Mouse (Mus musculus): ENCODE results near the gene Sectm1a.
"Not testable (repeated sequence)": the region's sequence is repeated elsewhere in the genome, so short reads cannot be mapped to it uniquely, and the experiment has no call there.

Gene Sectm1a

DNA sequence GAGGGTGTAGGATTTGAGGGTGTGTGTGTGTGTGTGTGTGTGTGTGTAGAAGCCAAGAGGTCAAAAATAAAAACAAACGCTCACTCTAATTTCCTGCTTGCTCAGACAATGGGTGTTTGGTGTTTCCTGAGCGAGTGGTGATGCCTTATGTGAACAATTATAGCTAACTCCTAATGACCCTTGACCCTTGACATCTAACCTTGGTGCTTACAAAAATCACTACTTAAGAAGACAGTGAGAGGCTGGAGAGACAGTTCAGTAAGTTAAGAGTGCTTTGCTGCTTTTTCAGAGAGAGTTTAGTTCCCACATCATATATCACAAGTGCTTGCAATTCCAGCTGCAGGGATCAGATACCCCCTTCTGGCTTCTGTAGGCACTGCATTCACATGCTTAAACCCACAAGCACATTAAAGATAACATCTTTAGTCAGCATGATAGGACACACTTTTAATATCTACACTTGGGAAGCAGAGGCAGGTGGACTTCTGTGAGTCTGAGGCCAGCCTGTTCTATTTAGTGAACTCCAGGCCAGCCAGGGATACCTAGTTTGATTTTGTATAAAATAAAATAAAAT is 33.1 kb downstream of the Sectm1a start:
- DNase-seq (ENCODE audit: low read depth in 2 of 2, low spot score in 2 of 2): no peak

DNA sequence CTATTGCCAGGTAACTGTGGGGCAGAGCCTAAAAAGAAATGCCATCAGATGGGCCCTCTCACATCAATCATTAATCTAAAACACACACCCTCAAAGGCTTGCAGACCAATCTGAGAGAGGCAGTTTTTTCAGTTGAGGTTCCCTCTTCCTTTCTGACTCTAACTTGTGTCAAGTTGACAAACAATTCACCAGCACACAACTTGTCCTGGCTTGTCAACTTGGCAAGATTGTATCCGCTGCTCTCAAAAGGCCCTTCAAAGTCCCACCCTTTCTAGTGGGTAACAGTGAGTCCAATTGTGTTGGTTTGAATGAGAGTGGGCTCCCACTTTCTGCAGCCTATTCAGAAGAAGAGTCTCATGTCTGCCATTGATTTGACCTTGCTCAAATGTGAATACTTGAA is 35.7 kb downstream of the Sectm1a start:
- DNase-seq (ENCODE audit: low read depth in 2 of 2, low spot score in 2 of 2): no peak

DNA sequence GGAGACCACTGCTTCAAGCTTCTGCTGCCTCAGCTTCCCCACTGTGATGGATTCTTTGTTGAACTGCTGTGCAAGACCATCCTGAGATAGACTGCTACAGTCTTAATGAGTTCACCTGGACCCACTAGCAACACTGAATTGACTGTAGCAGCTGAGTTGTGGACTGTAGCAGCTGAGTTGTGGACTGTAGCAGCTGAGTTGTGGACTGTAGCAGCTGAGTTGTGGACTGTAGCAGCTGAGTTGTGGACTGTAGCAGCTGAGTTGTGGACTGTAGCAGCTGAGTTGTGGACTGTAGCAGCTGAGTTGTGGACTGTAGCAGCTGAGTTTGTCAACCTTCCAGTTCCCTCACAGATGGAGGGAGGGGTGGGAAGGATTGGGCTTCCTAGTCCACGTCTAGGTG is 38.0 kb downstream of the Sectm1a start:
- DNase-seq (ENCODE audit: low read depth in 2 of 2, low spot score in 2 of 2): not testable (repeated sequence)

DNA sequence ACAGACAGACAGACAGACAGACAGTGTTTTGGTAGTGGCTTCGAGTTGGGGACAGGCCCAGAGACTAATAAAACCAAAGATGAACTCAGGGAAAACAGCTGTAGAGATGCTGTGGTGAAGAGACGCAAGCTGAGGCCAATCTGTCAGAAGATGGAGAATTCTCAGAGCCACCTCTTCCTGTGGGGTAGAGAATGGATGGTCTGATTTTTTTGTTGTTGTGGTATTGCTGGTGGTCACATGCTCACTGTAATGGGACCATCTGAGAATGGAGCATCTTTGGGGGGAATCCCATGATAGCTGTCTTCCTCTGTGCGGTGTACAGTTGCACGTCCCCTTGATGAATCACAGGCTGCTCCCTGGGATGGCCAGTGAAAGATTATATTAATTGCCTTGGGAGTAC is 38.5 kb downstream of the Sectm1a start:
- no peak for DNase-seq (ENCODE audit: low read depth in 2 of 2, low spot score in 2 of 2)

DNA sequence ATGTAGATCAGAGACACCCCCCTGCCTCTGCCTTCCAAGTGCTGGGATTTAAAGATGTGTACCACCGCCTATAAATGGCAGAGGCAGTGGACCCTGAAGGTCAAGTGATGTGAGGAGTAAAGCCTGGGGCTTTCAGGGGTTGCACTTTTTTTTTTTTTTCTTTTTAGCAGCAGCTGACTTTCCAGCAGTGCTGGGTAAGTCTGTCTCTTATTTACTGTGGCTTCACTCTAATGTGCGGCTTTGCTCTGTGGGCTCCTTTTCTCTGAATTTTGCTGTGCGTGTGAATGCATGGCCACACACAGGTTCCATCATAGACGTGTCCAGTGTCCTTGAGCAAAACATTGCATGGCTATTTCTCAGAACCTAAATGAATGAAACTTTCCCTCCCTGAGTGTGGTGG is 39.4 kb downstream of the Sectm1a start:
- no peak for DNase-seq (ENCODE audit: low read depth in 2 of 2, low spot score in 2 of 2)

DNA sequence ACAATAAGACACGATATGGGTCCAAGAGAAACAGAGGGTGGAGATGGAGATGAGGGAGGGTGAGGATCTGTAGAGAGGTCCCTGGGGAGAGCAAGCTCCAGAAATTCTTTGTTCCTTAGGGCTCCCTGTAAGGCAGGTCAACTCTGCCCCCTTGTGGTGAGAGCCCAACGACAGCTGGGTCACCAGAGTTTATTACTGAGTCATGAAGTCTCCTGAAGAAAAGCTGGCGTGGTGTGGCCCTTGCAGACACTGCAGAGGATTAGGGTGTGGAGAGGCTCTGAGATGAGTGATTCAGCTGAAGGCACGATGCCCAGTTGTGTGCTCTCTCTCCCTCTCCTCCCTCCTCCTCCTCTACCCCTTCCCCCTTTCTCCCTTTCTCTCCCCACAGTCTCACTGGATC is 39.8 kb downstream of the Sectm1a start:
- DNase-seq (ENCODE audit: low read depth in 2 of 2, low spot score in 2 of 2): peak; percentile 79 to 88

DNA sequence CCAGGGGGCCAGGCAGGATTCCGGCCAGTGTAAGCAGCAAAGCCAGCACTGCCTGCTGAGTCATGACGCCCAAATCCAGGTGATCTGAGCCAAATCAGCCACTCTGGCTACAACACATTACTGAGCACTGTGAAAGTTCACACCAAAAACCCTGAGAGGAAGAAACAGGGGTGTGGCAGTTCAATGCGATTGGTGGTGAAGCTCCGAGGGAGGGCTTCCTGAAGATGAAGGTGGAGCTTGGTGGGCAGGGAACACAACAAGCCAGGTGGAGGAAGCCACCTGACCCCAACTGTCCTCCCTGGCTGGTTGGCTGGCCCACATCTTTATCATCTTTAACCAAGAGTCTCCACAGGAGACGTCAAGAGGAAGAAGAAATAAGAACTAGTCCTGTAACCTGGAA is 41.7 kb downstream of the Sectm1a start, which contains the start of gene Cd7:
TSS of gene Cd7 (minus strand) at position 117 of the 400 bp plus-strand sequence.
- peak; percentile 49 to 58 for DNase-seq (ENCODE audit: low read depth in 2 of 2, low spot score in 2 of 2)

DNA sequence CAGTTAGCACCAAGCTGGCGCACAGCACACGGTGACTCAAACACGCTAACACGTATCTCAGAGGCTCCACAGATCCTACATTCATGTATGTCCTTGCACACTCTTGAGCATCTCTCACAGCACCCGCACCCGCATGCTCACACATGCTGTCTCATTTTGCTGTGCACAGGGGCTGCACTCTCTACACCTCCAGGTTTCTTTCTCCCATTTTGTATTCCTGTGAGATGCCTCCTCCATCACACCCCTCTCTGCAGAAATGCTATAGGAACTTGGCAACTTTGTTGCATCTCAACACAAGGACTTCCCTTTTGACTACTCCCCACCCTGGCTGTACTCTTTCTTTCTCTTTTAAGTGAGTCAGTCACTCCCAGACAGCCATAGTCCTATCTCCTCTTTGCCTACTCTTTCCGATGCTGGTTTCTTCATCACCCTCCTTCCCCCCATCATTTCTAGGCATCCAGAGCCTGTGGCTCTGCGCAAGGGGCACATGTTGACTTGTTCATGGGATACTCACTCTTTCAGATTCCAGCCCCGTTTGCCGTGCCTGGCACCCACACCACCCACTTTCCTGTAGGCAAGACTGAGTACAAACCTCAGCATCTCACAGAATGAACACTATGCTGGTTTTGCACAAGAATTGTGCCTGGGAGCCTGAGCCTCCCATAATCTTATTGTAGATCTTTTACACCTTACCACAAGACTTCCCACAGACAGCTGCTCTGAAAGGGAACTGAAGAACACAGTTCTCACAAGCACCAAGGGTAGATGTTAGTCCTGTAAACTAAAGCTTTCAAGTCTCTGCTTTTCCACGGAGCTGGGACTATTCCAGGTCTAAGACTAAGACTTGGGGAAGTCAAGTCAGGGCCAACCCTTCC is 42.4 kb downstream of the Sectm1a start:
- peak in 1 of 2 experiments; percentile 33 for DNase-seq (ENCODE audit: low read depth in 2 of 2, low spot score in 2 of 2)

DNA sequence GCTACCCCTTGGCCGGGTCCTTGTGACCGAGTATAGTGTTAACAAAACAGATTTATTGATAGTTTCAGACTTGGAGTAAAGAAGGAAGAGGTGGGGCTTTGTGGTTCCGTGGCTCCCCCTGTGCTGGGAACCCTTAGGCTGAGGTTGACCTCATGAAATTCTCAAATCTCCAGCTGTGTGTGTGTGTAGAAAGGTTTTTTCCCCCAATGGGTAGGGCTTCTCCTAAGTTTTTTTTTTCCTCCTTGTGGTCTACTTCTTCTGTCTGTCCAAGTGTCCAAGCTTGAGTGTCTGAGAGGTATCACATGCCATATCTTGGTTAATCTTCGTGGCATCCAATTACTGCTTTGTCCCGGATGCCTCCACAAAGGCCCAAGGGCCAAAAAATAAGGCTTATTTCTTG is 47.9 kb downstream of the Sectm1a start:
- DNase-seq (ENCODE audit: low read depth in 2 of 2, low spot score in 2 of 2): no peak

DNA sequence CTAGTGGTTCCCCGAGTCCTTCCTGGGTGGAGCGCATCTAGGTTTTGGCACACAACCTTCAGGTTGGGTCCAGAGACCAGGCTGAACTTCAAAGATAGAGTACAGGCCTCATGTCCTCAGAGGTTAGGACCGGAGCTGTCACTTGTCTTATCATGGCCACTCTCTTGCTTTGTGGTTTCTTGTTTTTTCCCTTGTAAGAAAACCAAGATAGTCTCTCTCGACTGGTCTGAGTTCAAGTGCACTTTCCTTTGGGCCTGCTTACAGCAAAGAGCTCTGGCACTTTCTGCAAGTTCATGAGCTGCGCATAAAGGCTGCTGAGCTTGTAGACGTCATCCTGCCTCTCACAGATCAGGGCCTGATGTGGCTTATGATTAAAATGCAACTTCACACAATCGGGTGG is 53.8 kb downstream of the Sectm1a start:
- DNase-seq (ENCODE audit: low read depth in 2 of 2, low spot score in 2 of 2): no peak

DNA sequence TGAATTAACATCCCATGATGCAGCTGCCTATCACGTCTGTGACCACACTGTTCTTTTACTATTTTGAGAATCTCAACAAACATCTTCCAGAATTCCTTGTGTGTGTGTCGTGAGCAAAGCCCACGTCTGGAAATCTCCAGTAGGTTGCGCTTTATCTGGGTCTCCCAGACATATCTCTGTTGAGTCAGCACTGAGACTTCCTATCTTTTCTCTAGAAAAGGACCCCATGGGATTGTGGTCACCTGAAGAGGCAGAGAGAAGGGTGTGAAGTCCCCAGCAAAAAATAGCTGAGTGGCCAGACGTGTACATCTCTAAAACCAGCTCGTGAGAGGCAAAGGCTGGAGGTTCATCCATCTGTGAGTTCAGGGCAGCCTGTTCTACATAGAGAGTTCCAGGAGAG is 56.9 kb downstream of the Sectm1a start:
- DNase-seq (ENCODE audit: low read depth in 2 of 2, low spot score in 2 of 2): no peak

DNA sequence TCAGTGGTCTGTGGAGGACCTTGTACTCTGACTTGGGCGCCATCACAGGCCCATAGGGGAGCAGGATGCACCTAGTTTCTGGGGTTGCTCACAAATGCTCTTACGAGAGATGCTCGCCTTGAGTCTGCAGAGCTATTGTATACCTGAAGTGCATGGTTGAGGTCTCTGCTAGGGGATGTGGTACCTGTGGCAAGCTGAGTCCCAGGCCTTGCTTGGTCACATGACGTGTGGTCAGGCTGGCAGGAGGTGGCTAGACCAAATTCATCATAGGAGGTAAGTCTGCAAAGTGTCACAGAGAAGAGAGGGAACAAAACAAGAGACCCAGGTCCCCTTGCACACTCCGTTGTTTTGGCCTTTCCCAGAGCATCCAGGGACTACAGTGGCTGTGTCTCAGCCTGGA is 61.5 kb downstream of the Sectm1a start:
- peak; percentile 42 for DNase-seq (ENCODE audit: low read depth in 2 of 2, low spot score in 2 of 2)

DNA sequence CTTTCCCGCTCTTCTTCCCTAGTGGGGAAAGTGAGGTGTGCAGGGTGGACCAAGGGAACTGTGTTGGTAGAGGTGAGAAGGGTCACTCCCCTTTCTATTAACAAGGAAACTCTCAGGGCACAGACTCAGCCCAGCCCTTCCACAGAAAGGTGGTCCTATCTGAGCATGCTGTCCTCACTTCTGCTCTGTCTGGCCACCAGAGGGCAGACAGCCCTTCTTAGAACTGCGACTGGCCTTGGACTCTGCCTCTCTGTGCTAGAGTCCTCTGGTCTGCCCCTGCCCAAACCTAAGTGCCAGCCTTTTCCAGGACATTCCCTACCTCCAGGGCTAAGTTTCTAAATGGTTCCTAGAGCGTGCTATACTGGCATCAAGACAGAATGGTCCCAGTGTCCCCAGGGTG is 63.3 kb downstream of the Sectm1a start:
- peak; percentile 55 to 64 for DNase-seq (ENCODE audit: low read depth in 2 of 2, low spot score in 2 of 2)
